Mouse (Mus musculus): ENCODE measurements at regions not wholly inside any gene's neighbourhood (a gene's known extent, or its start where the extent isn't known, plus 50 kb on each side); places are given as distances from the start of the nearest gene placed in this dataset.

- H3K4me3 ChIP-seq (ENCODE audit: low read depth, low read length): no peak overlapping the region
- H3K4me1 ChIP-seq (ENCODE audit: control insufficient read depth, insufficient read depth, insufficient read length, low read length): no peaks in the 10 kb centered on the region
- H3K27me3 ChIP-seq (ENCODE audit: control insufficient read depth, insufficient read depth, low read length): no peaks in the 10 kb centered on the region
- WGBS: 78% methylated on average over 5 of the region's 5 CpGs
- H3K36me3 ChIP-seq (ENCODE audit: control insufficient read depth, insufficient read depth, low read length): no peaks in the 10 kb centered on the region
- no peak overlapping the region for H3K27ac ChIP-seq (ENCODE audit: insufficient read depth, low read depth, low read length)
- no peak for TF ChIP-seq POLR2A (IDR thresholded peaks at IDR 0.05; ENCODE audit: low read depth, low read length)
- no peak for TF ChIP-seq CTCF (IDR thresholded peaks at IDR 0.05; ENCODE audit: extremely low read depth, insufficient read length, insufficient replicate concordance, low read depth, low read length)
These were observed 147.2 kb downstream of the BC067074 start for GRCm38 (mm10) chr13:113440137-113440536.

- Histone ChIP-seq H3K4me3 (ENCODE audit: low read depth, low read length) (no peak overlapping the region), H3K27ac (ENCODE audit: insufficient read depth, low read depth, low read length) (no peak overlapping the region), H3K36me3 (ENCODE audit: control insufficient read depth, insufficient read depth, low read length) (no peaks in the 10 kb centered on the region), H3K27me3 (ENCODE audit: control insufficient read depth, insufficient read depth, low read length) (no peaks in the 10 kb centered on the region), H3K4me1 (ENCODE audit: control insufficient read depth, insufficient read depth, insufficient read length, low read length) (no peaks in the 10 kb centered on the region)
- TF ChIP-seq POLR2A (IDR thresholded peaks at IDR 0.05; ENCODE audit: low read depth, low read length) (no peak), CTCF (IDR thresholded peaks at IDR 0.05; ENCODE audit: extremely low read depth, insufficient read length, insufficient replicate concordance, low read depth, low read length) (no peak)
- 53% methylated on average over 7 of the region's 7 CpGs for WGBS
These were observed 146.6 kb downstream of the BC067074 start for GRCm38 (mm10) chr13:113439516-113439915.

- H3K36me3 ChIP-seq (ENCODE audit: control insufficient read depth, insufficient read depth, low read length): no peaks in the 10 kb centered on the region
- 52% methylated on average over 2 of the region's 2 CpGs for WGBS
- no peak overlapping the region for H3K27ac ChIP-seq (ENCODE audit: insufficient read depth, low read depth, low read length)
- H3K4me1 ChIP-seq (ENCODE audit: control insufficient read depth, insufficient read depth, insufficient read length, low read length): no peaks in the 10 kb centered on the region
- no peak for TF ChIP-seq CTCF (IDR thresholded peaks at IDR 0.05; ENCODE audit: extremely low read depth, insufficient read length, insufficient replicate concordance, low read depth, low read length)
- H3K27me3 ChIP-seq (ENCODE audit: control insufficient read depth, insufficient read depth, low read length): no peaks in the 10 kb centered on the region
- no peak overlapping the region for H3K4me3 ChIP-seq (ENCODE audit: low read depth, low read length)
These were observed 145.9 kb downstream of the BC067074 start for GRCm38 (mm10) chr13:113438872-113439271.

DNA sequence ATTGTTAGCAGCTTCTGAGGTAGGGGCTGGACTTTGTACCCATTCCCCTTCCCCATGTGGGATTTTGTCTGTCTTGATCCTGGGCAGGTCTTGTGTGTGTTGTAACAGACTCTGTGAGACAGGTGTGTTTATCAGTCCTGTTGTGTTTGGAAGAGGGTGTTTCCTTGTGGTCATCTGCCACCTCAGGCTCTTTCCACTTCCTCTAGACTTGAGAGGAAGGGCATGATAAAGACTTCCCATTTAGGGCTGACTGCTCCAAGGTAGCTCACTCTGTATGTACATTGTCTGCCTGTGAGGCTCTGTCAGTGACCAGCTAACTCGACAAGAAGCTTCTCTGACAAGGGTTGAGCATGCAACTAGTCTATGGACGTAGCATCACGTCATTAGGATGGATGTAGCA lies 143.3 kb downstream of the BC067074 start:
- H3K36me3 ChIP-seq (ENCODE audit: control insufficient read depth, insufficient read depth, low read length): no peaks in the 10 kb centered on the region
- TF ChIP-seq CTCF (IDR thresholded peaks at IDR 0.05; ENCODE audit: extremely low read depth, insufficient read length, insufficient replicate concordance, low read depth, low read length): no peak
- no peak for TF ChIP-seq POLR2A (IDR thresholded peaks at IDR 0.05; ENCODE audit: low read depth, low read length)
- H3K27me3 ChIP-seq (ENCODE audit: control insufficient read depth, insufficient read depth, low read length): no peaks in the 10 kb centered on the region
- no peak overlapping the region for H3K27ac ChIP-seq (ENCODE audit: insufficient read depth, low read depth, low read length)
- no peaks in the 10 kb centered on the region for H3K4me1 ChIP-seq (ENCODE audit: control insufficient read depth, insufficient read depth, insufficient read length, low read length)
- 83% methylated on average over 3 of the region's 3 CpGs for whole genome bisulfite sequencing
- no peak overlapping the region for H3K4me3 ChIP-seq (ENCODE audit: low read depth, low read length)

DNA sequence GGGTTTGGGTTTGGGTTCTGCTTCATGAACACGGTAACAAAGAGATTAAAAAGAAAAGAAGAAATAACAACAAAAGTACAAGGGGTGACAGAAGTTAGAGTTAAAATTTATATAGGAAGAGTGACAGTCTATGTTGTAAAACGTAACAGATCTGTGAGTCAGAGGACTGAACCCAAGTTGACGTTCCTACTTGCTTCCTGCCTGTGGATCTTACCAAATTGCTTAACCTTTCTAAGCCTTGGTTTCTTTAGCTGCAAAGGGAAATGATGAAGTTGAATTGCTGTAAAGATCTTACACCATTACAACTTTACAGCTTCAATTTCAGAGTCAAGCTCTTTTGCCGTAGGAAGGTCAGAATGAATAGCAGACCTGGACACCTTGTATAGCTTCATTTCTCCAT lies 142.2 kb downstream of the BC067074 start:
- H3K27me3 ChIP-seq (ENCODE audit: control insufficient read depth, insufficient read depth, low read length): no peaks in the 10 kb centered on the region
- no peak overlapping the region for H3K27ac ChIP-seq (ENCODE audit: insufficient read depth, low read depth, low read length)
- TF ChIP-seq POLR2A (IDR thresholded peaks at IDR 0.05; ENCODE audit: low read depth, low read length) (no peak), CTCF (IDR thresholded peaks at IDR 0.05; ENCODE audit: extremely low read depth, insufficient read length, insufficient replicate concordance, low read depth, low read length) (no peak)
- no peaks in the 10 kb centered on the region for H3K36me3 ChIP-seq (ENCODE audit: control insufficient read depth, insufficient read depth, low read length)
- no peak overlapping the region for H3K4me3 ChIP-seq (ENCODE audit: low read depth, low read length)
- no peaks in the 10 kb centered on the region for H3K4me1 ChIP-seq (ENCODE audit: control insufficient read depth, insufficient read depth, insufficient read length, low read length)
- WGBS: 81% methylated on average over 4 of the region's 4 CpGs

- H3K4me3 ChIP-seq (ENCODE audit: low read depth, low read length): no peak overlapping the region
- 76% methylated on average over 5 of the region's 5 CpGs for WGBS
- no peaks in the 10 kb centered on the region for H3K36me3 ChIP-seq (ENCODE audit: control insufficient read depth, insufficient read depth, low read length)
- H3K27ac ChIP-seq (ENCODE audit: insufficient read depth, low read depth, low read length): no peak overlapping the region
- no peaks in the 10 kb centered on the region for H3K27me3 ChIP-seq (ENCODE audit: control insufficient read depth, insufficient read depth, low read length)
- no peak for TF ChIP-seq CTCF (IDR thresholded peaks at IDR 0.05; ENCODE audit: extremely low read depth, insufficient read length, insufficient replicate concordance, low read depth, low read length)
- TF ChIP-seq POLR2A (IDR thresholded peaks at IDR 0.05; ENCODE audit: low read depth, low read length): no peak
- H3K4me1 ChIP-seq (ENCODE audit: control insufficient read depth, insufficient read depth, insufficient read length, low read length): no peaks in the 10 kb centered on the region
These were observed 140.5 kb downstream of the BC067074 start for GRCm38 (mm10) chr13:113433456-113433855.

DNA sequence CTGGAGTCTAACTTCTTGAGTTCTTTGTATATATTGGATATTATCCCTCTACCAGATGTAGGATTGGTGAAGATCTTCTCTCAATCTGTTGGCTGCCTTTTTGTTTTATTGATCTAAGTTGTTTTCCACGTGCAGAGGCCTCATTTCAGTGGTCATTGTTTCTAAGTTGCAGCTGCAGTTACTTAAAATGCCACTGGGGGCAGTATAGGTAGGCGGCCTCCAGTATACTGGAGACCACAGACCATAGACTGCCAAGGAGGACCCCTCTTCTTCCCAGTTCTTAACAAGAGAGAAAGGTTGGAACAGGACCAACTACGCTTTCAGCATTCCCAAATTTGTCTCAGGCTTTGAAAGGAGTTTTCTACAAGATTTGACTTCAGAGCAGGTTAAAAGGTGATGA lies 136.7 kb downstream of the BC067074 start:
- Histone ChIP-seq H3K27ac (ENCODE audit: insufficient read depth, low read depth, low read length) (no peak overlapping the region), H3K27me3 (ENCODE audit: control insufficient read depth, insufficient read depth, low read length) (no peaks in the 10 kb centered on the region), H3K4me1 (ENCODE audit: control insufficient read depth, insufficient read depth, insufficient read length, low read length) (no peaks in the 10 kb centered on the region), H3K4me3 (ENCODE audit: low read depth, low read length) (no peak overlapping the region), H3K36me3 (ENCODE audit: control insufficient read depth, insufficient read depth, low read length) (no peaks in the 10 kb centered on the region)
- TF ChIP-seq CTCF (IDR thresholded peaks at IDR 0.05; ENCODE audit: extremely low read depth, insufficient read length, insufficient replicate concordance, low read depth, low read length) (peak; percentile 43; the same call in 1 of the 2 replicates), POLR2A (IDR thresholded peaks at IDR 0.05; ENCODE audit: low read depth, low read length) (no peak)
- WGBS: 37% methylated on average over 3 of the region's 3 CpGs
